Mouse (Mus musculus): Measurements from ENCODE around the gene Cgrrf1.

Cgrrf1 gene

DNA sequence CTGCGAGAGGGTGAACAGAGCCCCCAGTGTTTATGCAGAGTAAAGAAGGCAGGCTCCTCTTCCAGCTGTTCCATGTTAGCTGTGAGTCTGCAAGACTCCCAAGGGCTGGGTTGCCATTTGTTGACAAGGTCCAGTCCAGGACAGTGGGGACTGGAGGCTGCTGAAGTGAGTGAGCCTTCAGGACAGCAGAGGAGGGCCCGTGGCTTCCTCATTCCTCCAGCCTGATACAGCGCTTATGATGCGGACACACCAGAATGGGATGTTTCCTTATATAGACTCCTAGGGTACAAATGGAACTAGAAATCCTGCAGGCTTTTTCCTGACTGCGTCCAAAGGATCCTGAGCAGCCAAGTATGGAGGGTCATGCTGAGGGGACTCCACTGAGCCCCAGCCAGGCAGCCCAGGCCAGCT is 54.0 kb downstream of the Cgrrf1 start:
- ATAC-seq (ENCODE audit: low TSS enrichment) = no peak

DNA sequence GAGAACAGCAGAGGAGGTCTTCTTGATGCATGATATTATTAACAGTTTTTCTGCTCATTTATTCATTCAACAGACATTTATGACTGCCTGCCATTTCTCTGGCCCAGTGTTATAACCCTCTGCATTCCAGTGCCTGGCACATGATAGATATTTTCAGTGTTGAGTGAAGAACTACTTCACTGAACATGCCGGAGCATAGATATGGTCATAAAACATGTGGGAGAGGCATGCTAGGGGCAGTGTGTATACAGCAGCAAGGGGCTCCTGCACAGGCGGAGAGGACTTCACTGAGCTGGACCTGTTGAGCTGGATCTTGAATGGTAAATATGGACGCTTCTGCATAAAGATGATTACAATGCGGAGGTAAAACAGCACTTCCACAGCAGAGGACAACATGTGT is 57.2 kb downstream of the Cgrrf1 start:
- ATAC-seq (ENCODE audit: low TSS enrichment) = no peak

DNA sequence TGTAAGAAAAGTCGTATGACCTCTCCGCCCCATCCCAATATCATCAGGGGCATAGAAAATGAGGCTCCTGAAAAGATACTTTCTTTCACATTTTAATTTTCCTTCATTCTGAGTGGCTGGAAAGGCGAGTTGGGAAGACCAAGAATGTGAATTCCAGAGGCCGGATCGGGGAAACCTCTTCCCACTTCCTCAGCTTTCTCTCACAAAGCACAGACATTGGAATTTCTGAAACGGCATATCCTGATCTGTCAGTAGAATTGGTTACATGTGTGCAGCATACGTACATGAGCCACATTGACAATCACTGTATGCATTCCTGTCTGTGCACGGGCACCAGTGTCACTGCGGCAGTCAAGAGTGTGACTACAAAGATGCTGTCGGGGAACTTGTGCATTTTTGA is 62.0 kb downstream of the Cgrrf1 start:
- ATAC-seq (ENCODE audit: low TSS enrichment) = no peak

DNA sequence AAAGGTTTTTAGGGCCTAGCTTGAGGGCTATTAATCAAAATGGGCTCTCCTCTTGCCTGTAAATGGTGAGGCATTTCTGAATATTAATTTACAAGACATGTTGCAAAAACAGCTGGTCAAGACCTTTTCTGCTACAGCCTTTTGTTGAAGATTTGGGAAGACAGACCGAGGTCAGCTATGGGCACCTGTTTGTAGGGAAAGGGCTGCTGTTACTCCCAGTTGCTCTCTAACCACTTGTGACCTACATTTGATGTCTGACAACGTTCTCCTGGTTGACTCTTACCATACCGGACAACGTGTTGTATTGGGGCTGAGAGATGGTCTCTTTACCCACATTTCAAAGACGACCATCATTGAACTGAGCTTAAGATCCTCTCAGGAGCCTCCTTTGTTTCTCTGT is 66.0 kb downstream of the Cgrrf1 start:
- ATAC-seq (ENCODE audit: low TSS enrichment) = no peak

DNA sequence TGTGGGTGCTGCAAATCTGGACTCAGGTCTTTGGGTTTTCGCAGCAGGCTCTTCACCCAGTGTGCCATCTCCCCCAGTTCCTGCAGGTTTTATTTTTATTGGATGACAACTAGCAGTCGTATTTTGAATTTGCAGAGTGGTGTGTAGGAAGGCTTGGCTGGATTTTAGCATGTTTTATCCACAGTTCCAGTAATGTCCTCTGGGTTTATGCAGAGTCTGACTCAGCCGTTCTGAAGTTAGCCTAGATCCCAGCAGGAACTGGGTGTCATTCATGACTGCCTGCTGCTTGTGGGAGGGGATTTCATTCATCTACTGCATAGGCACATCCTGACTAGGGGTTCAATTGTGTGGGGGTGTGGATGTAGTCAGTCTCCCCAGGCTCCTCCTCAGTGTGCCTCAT is 66.7 kb downstream of the Cgrrf1 start:
- peak; percentile 98 for ATAC-seq (ENCODE audit: low TSS enrichment)

DNA sequence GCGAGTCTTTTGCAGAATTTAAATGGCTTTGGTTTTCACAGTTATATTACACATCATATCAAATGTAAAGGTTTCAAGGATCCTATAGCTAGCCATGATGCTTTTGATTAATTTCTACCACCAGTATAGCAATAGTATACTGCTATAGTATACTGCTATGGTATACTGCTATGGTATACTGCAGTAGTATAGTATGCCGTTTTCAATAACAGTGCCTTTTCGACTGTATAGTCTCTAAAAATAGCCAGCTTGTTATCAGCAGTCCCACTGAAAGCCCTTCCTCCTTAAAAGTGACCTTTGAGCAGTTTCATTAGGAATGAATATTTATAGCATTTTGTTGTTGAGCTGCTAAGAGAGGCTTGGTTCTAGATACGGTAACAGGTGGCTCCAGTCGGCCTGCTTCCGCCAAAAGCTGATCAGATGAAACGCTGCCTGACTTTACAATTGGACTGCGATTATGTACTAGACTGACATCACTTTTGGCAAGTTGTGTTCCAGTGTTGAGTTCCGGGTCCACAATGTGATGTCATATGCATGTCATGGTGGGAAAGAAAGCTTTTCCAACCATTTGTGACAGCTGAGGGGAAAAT is 70.7 kb downstream of the Cgrrf1 start:
- no peak for ATAC-seq (ENCODE audit: low TSS enrichment)
